Mouse (Mus musculus) bone marrow, adult 2 months (tissue): ENCODE measurements around the gene Ccndbp1. TPM values are rescaled to one million over a fixed set of nuclear protein-coding genes. Genes with fewer than 3 reads are reported as not detected.

Experiments
- H3K27ac ChIP-seq: fragments of 200-500 bp; 2 replicates; pipeline ENCODE4 v1.5.1; 2012; ENCODE audit warnings: low read depth, mild to moderate bottlenecking, control low read depth, inconsistent platforms, low read length; ENCODE audit not compliant: control insufficient read depth, poor library complexity, insufficient read depth
- H3K4me1 ChIP-seq: fragments of 200-500 bp; 2 replicates; pipeline ENCODE4 v1.6.1; 2011; ENCODE audit warnings: low read length; ENCODE audit not compliant: control insufficient read depth, insufficient read depth
- H3K4me3 ChIP-seq: fragments of 200-500 bp; replicated peaks from 2 replicates; pipeline ENCODE3; 2011; ENCODE audit warnings: mild to moderate bottlenecking, low read depth, low read length, control low read depth; ENCODE audit not compliant: control insufficient read depth
- CTCF ChIP-seq: fragments of 200-500 bp; IDR thresholded peaks from 2 replicates; pipeline ENCODE4 v1.5.1; 2011; ENCODE audit warnings: low read length, control low read depth; ENCODE audit not compliant: control insufficient read depth, insufficient read depth
- POLR2A ChIP-seq: fragments of 200-500 bp; IDR thresholded peaks from 2 replicates; pipeline ENCODE4 v1.6.1; 2011; ENCODE audit warnings: low read depth, mild to moderate bottlenecking, control low read depth, low read length, borderline replicate concordance; ENCODE audit not compliant: control insufficient read depth
- WGBS: fragments of 180-500 bp; shearing (Covaris S2); methylation state at CpG from one replicate; pipeline ENCODE4 v1.1.7; 2018; 5-methylcytosine and 5-hydroxymethylcytosine counted together
- polyA plus RNA-seq: library from polyadenylated mRNA; stranded (reverse); fragments of >200 nt; gene quantifications from 2 replicates; pipeline ENCODE4 v1.2.4, GENCODE M21; 2011; ENCODE audit warnings: low replicate concordance; ENCODE audit not compliant: missing spikeins, insufficient read depth, insufficient read length

The Ccndbp1 gene
- polyA plus RNA-seq, result 79.1 and 115 TPM in 2 replicates

DNA sequence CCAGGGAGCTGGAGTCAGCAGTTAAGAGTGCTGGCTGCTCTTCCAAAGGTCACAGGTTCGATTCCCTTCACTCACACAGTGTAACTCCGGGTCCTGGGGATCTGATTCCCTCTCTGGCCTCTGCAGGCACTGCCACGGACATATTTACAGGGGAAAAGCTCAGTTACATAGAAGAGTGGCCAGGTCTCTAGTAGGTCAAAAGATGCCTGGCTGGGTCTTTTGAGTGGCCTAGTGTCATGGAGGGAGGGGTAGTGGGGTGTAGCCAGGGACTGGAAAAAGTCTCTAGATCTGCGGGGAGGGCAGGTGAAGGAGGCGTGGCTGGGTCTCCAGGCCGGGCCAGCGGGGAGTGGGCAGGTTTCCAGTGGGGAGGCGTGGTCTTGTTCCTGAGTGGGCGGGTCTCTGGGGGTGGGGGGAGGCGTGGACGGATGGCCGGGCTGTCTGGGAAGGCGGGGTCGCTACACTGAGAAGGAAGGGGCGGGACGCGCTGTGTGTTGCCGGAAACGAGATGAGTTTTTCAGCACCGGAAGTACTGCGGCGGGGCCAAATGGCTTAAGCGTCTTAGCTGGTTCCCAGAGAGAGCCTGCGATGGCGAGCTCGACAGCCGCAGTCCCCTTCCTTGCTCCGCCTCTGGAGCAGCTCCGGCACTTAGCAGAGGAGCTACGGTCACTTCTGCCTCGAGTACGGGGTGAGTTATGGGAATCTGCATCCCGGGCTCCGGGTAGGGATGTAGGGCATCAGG is at the start of gene Ccndbp1:
Gene Ccndbp1 (plus strand): TSS at position 479 of the 739 bp plus-strand sequence.
- Histone ChIP-seq H3K4me1 (no peaks in the 10 kb centered on the region; the same call in 1 of the 2 replicates), H3K4me3 (peak within 1 kb of the TSS; percentile 97), H3K27ac (peak within 1 kb of the TSS; percentile 70)
- TF ChIP-seq CTCF (no peak), POLR2A (peak; percentile 83)
- 3% methylated on average over 34 of the region's 34 CpGs for WGBS

- WGBS, result 91% methylated on average over 2 of the region's 2 CpGs
- no peak overlapping the region for H3K4me3 ChIP-seq
These were observed 48.8 kb upstream of the Ccndbp1 start for GRCm38 (mm10) chr2:120959363-120959762.

GRCm38 (mm10) chr2:120959827-120960226 is 48.4 kb upstream of the Ccndbp1 start:
- Histone ChIP-seq H3K27ac (no peak overlapping the region), H3K4me3 (no peak overlapping the region), H3K4me1 (no peaks in the 10 kb centered on the region)
- TF ChIP-seq POLR2A (no peak), CTCF (no peak)
- 90% methylated on average over 5 of the region's 5 CpGs for WGBS

More at GRCm38 (mm10) chr2:120959363-120959762, 48.8 kb upstream of the Ccndbp1 start:
- H3K4me1 ChIP-seq, result no peaks in the 10 kb centered on the region
- no peak overlapping the region for H3K27ac ChIP-seq
- TF ChIP-seq POLR2A, result no peak
- no peak for TF ChIP-seq CTCF

GRCm38 (mm10) chr2:120960261-120960660 is 47.9 kb upstream of the Ccndbp1 start:
- 92% methylated on average over 1 of the region's 1 CpGs for WGBS
- no peak for TF ChIP-seq POLR2A
- no peak for TF ChIP-seq CTCF
- H3K4me3 ChIP-seq, result no peak overlapping the region
- no peak overlapping the region for H3K27ac ChIP-seq
- H3K4me1 ChIP-seq, result no peaks in the 10 kb centered on the region

GRCm38 (mm10) chr2:120963110-120963509 is 45.1 kb upstream of the Ccndbp1 start:
- TF ChIP-seq CTCF (no peak), POLR2A (no peak)
- Histone ChIP-seq H3K4me1 (no peaks in the 10 kb centered on the region; the same call in 1 of the 2 replicates), H3K27ac (no peak overlapping the region), H3K4me3 (no peak overlapping the region)
- WGBS, result 74% methylated on average over 7 of the region's 7 CpGs

- Histone ChIP-seq H3K4me3 (no peak overlapping the region), H3K4me1 (no peaks in the 10 kb centered on the region; the same call in 1 of the 2 replicates), H3K27ac (no peak overlapping the region)
- no peak for TF ChIP-seq CTCF
- WGBS, result 82% methylated on average over 3 of the region's 3 CpGs
These were observed 42.7 kb upstream of the Ccndbp1 start for GRCm38 (mm10) chr2:120965486-120965885.

GRCm38 (mm10) chr2:120970045-120970539 is 38.1 kb upstream of the Ccndbp1 start:
- TF ChIP-seq CTCF, result no peak
- TF ChIP-seq POLR2A, result no peak
- Histone ChIP-seq H3K4me3 (peak overlapping the region; percentile 95), H3K4me1 (no peaks in the 10 kb centered on the region; the same call in 1 of the 2 replicates), H3K27ac (peak overlapping the region; percentile 69)
- 2% methylated on average over 23 of the region's 23 CpGs for WGBS

- no peaks in the 10 kb centered on the region; the same call in 1 of the 2 replicates for H3K4me1 ChIP-seq
- WGBS, result under 1% methylated on average over 39 of the region's 39 CpGs
- 0 out of 2 replicates have a peak, but pooled peaks have one; percentile 7 for TF ChIP-seq CTCF
- peak; percentile 86 for TF ChIP-seq POLR2A
These were observed 37.6 kb upstream of the Ccndbp1 start, which contains the start of gene Ubr1 for GRCm38 (mm10) chr2:120970559-120971080. TSS of gene Ubr1 (minus strand) at chr2:120970715.

More at GRCm38 (mm10) chr2:120970559-120971080, 37.6 kb upstream of the Ccndbp1 start, which contains the start of gene Ubr1:
- H3K4me3 ChIP-seq, result peak within 1 kb of the TSS; percentile 95
- H3K27ac ChIP-seq, result peak within 1 kb of the TSS; percentile 69
